Mouse (Mus musculus): ENCODE measurements around the gene Slc2a9.

DNA sequence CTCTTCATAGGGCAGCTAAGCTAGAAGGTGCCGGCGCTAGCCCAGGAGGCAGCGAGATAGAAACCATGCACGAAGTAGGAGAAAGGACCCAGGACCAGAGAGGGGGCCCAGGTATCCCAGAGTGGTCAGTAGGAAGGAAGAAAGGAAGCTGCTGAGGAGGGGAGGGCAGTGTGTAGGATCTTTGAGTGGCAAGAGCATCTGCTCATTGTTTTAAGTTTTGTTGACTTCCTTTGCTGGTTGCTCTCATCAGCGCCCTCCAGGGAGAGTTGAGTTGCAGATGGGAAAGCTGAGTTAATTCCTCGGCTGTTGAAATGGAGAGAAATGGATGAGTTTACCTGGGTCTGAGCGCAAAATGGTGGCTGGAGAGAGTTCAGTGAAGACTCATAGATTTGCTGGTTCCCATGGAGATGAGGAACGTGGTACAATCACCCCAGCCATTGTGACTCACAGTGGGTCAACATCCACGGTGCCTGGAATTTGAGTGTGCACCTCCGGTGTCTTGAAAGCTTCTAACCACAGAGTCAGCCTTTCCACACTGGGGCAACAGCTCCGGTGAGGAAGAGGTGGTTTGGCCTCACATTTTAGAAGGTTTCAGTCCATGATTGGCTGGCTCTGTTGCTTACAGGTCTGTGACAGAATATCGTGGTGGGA, 201.1 kb downstream of the Slc2a9 start:
- no peak for TF ChIP-seq CTCF (IDR thresholded peaks at IDR 0.05; ENCODE audit: extremely low read depth, insufficient read depth, insufficient read length, insufficient replicate concordance)
- no peak for TF ChIP-seq POLR2A (IDR thresholded peaks at IDR 0.05; ENCODE audit: low read depth, low read length)

Data from spleen, adult 2 months (tissue).